Mouse (Mus musculus): ENCODE data around the gene Ppfia3.

Ppfia3 gene

DNA sequence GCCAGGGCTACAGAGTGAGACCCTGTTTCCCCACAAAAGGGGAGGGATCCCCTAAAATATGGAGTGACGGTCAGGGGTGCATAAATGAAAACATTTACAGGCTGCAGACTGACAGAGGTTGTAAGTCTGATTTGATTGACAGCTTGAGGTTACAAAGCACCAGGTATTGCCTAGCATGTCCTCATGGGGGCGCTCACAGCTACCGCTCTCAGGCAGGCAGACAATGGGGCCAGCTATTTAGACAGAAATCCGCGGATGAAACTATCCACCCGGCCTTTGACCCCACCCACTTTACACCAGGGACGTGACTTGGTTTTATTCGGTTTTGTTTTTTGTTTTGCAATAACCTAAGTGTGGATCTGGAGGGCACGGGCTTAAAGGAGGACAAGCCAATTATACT is 57.4 kb downstream of the Ppfia3 start:
- DNase-seq = peak; percentile 43

DNA sequence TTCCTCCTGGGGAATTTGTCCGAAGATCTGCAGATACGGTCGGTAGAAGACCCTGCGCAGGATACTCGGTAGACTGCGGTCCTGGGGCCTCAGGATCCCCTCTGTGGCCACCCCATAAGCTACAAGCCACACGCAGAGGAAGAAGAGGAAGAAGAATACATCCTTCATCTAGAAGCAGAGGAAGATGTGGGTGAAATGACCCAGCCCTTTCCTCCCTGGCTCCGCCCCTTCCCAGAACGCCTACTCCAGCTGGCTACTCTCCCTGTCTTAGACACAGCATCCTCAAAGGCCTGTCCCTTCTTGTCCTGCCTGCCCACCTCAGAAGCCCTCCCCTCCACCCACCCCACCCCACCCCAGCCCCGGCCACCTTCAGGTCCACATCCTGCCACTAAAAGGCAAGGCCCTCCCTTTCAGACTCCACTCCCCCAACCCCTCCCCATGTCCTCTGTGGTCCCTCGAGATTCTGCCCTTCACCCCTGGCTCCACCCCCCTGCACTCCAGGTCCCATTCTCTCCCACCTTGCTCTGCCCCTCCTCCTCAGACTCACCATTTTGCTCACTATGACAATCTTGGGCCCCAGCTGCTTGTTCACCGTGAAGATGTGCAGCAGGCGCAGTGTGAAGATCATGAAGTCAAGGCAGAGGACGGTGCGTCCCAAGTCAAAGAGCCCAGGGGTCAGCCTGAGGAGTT is 58.1 kb downstream of the Ppfia3 start:
- no peak for DNase-seq

GRCm38 (mm10) chr7:45305275-45305674 is 61.5 kb downstream of the Ppfia3 start:
- peak; percentile 83 for DNase-seq

GRCm38 (mm10) chr7:45304869-45305268 is 62.0 kb downstream of the Ppfia3 start:
- no peak for DNase-seq

DNA sequence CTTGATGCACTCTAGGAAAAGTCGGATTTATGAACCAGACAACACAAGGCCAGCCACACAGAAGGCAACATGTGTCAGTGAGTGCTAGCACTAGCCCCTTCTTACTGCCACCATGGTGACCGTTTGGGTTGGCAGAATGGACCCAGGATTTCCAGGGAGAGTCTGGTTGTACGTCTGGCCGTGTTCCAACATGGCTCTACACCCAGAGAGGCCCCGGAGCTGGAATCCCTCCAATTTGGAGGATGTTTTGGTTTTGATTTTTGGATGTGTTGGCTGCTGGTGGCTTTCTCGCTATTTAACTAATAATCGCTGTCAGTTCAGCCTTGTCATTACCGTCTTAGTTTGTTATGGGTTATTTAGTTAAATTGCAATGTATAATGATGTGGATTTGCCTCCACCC is 64.2 kb downstream of the Ppfia3 start:
- DNase-seq = no peak

- DNase-seq = peak; percentile 61
Observed at GRCm38 (mm10) chr7:45300270-45300669, 66.5 kb downstream of the Ppfia3 start.

- DNase-seq = peak; percentile 30
Observed at GRCm38 (mm10) chr7:45299752-45300151, 67.1 kb downstream of the Ppfia3 start.

DNA sequence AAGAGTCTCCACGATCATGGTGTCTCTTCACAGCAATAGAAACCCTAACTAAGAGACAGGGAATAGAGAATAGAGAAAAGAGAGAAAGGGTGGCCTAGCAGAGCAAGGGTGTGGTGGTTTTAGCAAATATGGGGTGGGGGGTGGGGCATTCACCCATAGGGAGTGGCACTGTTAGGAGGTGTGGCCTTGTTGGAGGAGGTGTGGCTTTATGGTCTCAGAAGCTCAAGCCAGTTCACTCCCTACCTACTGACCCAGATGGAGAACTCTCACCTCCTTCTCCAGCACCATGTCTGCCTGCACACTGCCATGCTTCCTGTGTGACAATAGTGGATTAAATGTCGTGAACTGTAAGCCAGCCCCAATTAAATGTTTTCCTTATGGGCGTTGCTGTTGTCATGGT is 69.3 kb downstream of the Ppfia3 start:
- no peak for DNase-seq

GRCm38 (mm10) chr7:45296626-45297025 is 70.2 kb downstream of the Ppfia3 start:
- no peak for DNase-seq
